Mouse (Mus musculus) forebrain, embryonic 10.5 days (tissue): Measurements from ENCODE around the gene Pigb. TPM values are rescaled to one million over a fixed set of nuclear protein-coding genes. Genes with fewer than 3 reads are reported as not detected.

Experiments used
- DNase-seq: peaks from one replicate; pipeline ENCODE4 v3.0.0-alpha.2; 2017; ENCODE audit warnings: low spot score; ENCODE audit errors: extremely low spot score
- H3K27ac ChIP-seq: fragments of 300-500 bp; sonication (generic); 2 replicates; pipeline ENCODE4 v1.5.1; 2016; ENCODE audit warnings: mild to moderate bottlenecking
- H3K27me3 ChIP-seq: fragments of 300-500 bp; sonication (generic); 2 replicates; pipeline ENCODE4 v1.6.1; 2016; ENCODE audit warnings: mild to moderate bottlenecking; ENCODE audit not compliant: poor library complexity, severe bottlenecking
- H3K36me3 ChIP-seq: fragments of 300-500 bp; sonication (generic); replicated peaks from 2 replicates; pipeline ENCODE4 v1.6.1; 2016; ENCODE audit warnings: mild to moderate bottlenecking, moderate library complexity
- H3K4me1 ChIP-seq: fragments of 300-500 bp; sonication (generic); 2 replicates; pipeline ENCODE4 v1.6.1; 2016
- H3K4me3 ChIP-seq: fragments of 300-500 bp; sonication (generic); 2 replicates; pipeline ENCODE4 v1.5.1; 2016; ENCODE audit warnings: mild to moderate bottlenecking, moderate library complexity
- H3K9me3 ChIP-seq: fragments of 300-500 bp; sonication (generic); 2 replicates; pipeline ENCODE4 v1.6.1; 2016; ENCODE audit warnings: mild to moderate bottlenecking, moderate library complexity
- WGBS: fragments of 180-500 bp; shearing (Covaris S2); methylation state at CpG from one replicate; pipeline ENCODE4 v1.1.7; 2016; 5-methylcytosine and 5-hydroxymethylcytosine counted together
- microRNA-seq: library from miRNA; unstranded; fragments of <30 nt; microRNA quantifications from one replicate; pipeline ENCODE4, GENCODE M21; 2017
- polyA plus RNA-seq: library from polyadenylated mRNA; unstranded; fragments of >200 nt; fragmentation: Nextera tagmentation; extraction: Ambion mirVana; gene quantifications from 2 replicates; pipeline ENCODE4 v1.2.1, GENCODE M21; 2016

The Pigb gene
- polyA plus RNA-seq, 1 experiment from 2014 or later = 15.4 TPM

DNA sequence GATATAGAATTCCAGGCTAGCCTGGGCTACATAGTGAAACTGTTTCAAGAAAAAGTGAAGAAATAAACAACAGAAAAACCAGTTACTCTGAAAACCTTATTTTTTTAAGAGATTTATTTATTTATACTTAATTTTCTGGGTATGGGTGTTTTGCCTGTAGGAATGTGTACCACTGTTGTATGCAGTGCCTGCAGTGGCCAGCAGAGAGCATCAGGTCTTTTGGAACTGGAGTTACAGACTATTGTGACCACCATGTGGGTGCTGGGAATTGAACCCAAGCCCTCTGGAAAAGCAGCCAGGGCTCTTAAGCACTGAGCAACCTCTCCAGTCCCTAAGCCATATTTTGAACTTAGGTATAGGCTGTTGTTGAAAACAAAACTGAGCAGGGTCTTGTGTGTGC, 67.2 kb downstream of the Pigb start:
- Histone ChIP-seq H3K27me3 (no peaks in the 10 kb centered on the region), H3K36me3 (no peaks in the 10 kb centered on the region)
- DNase-seq = no peak

DNA sequence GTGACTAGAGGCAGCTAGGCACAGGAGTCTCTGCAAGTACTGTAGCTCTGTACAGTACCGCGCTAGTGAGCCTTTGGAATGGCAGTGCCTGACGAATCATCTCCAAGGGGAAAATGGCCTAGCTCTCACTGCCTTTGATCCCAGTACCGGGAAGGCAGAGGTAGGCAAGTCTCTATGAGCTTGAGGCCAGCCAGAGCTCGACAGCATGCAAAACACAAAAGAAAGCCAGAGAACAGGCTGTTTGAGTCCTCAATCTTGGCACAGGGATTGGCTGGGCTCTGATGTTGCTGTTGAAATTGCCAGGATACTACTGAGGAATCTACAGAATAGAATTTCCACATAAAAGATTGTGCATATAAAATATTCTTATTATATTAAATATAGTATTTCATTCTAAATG, 67.7 kb downstream of the Pigb start:
- Histone ChIP-seq H3K9me3 (no peaks in the 10 kb centered on the region), H3K4me1 (0 out of 2 replicates have a peak, but pooled peaks cover 3% of the 10 kb centered on the region), H3K27ac (no peak overlapping the region), H3K36me3 (no peaks in the 10 kb centered on the region), H3K27me3 (no peaks in the 10 kb centered on the region), H3K4me3 (no peak overlapping the region)
- no peak for DNase-seq
- WGBS = 89% methylated on average over 5 of the region's 5 CpGs

More for the DNA sequence above, 67.2 kb downstream of the Pigb start:
- Histone ChIP-seq H3K9me3 (no peaks in the 10 kb centered on the region), H3K4me3 (no peak overlapping the region), H3K4me1 (0 out of 2 replicates have a peak, but pooled peaks cover 3% of the 10 kb centered on the region), H3K27ac (no peak overlapping the region)

DNA sequence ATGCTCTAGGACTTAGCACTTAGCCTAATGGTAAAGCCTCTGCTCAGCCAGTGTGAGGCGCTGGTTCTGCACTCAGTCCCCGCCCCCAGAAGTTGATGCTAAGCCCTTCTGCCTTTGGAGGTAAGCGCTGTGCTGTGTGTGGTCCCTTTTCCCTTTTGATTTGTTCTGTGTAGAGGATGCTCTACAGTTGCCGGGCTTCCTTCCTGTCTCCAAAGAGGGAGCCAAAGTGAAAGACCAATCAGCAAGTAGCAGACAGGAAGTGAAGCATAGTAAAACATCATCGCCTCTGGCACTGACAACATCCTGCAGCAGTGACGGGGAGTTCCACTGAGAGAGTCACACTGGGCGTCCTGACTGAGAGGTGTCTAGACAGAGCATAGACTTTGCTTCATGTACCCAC, 70.3 kb downstream of the Pigb start:
- WGBS = 72% methylated on average over 7 of the region's 7 CpGs
- no peak overlapping the region for H3K27ac ChIP-seq

DNA sequence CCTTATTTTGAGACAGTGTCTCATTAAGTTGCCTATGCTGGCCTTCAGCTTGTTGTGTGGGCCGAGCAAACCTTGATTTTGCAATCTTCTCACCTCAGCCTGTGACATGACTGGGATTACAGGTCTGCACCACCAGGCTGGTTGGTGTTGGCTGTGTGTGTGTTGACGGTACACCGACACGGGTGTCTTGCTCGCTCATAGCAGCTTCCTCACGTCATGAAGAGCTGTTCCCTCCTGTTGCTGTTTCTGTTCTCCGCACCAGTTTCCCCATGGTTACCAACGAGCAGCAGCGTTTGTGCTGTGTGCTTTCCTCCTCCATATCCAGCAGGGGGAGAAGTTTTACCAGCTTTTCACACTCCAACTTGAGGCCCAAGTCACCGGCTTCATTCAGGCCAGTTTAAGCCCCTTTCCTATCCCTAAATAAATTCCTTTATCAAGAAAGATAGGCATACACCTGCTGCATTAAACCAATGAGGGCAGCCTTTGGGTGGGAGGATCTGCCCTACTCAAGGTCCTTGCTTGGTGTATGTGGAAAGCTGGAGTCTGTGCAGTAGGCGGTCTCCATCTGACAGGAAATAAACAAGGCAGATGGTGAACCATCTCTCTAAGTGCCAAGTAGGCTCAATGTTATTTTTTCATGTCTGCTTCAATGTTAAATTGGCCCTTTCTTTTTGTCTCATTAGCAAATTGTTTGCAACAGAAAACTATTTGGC, 71.7 kb downstream of the Pigb start:
- DNase-seq = no peak
- Histone ChIP-seq H3K4me3 (no peak overlapping the region), H3K4me1 (0 out of 2 replicates have a peak, but pooled peaks cover 3% of the 10 kb centered on the region), H3K9me3 (no peaks in the 10 kb centered on the region), H3K36me3 (no peaks in the 10 kb centered on the region), H3K27me3 (no peaks in the 10 kb centered on the region), H3K27ac (no peak overlapping the region)
- 39% methylated on average over 11 of the region's 11 CpGs for WGBS

More for the DNA sequence above, 70.3 kb downstream of the Pigb start:
- Histone ChIP-seq H3K9me3 (no peaks in the 10 kb centered on the region), H3K4me3 (no peak overlapping the region), H3K4me1 (0 out of 2 replicates have a peak, but pooled peaks cover 3% of the 10 kb centered on the region), H3K36me3 (no peaks in the 10 kb centered on the region), H3K27me3 (no peaks in the 10 kb centered on the region)
- no peak for DNase-seq

DNA sequence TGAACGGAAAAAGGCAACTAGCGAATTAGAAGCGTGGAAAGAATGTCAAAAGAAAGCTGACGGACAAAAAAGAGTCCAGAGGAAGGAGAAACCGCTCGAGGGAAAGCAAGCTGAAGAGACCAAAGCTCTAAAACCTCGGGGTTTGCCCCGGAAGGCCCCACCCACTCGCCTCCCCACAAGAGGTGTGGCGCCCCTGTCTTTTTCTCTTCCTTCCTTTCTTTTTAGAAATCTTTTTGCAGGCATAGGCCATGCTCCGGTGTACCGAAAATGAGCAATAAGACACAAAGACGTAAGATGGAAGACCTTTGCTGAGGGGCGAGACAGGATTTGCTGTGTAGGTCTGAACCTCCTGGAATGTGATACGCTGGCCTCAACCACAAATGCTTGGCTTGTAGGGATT, 78.2 kb downstream of the Pigb start:
- no peaks in the 10 kb centered on the region for H3K9me3 ChIP-seq
- no peaks in the 10 kb centered on the region for H3K36me3 ChIP-seq
- no peaks in the 10 kb centered on the region for H3K27me3 ChIP-seq
- DNase-seq = no peak
- WGBS = 80% methylated on average over 15 of the region's 15 CpGs
- no peak overlapping the region for H3K4me3 ChIP-seq
- H3K27ac ChIP-seq = no peak overlapping the region
- H3K4me1 ChIP-seq = peaks cover 15% of the 10 kb centered on the region

DNA sequence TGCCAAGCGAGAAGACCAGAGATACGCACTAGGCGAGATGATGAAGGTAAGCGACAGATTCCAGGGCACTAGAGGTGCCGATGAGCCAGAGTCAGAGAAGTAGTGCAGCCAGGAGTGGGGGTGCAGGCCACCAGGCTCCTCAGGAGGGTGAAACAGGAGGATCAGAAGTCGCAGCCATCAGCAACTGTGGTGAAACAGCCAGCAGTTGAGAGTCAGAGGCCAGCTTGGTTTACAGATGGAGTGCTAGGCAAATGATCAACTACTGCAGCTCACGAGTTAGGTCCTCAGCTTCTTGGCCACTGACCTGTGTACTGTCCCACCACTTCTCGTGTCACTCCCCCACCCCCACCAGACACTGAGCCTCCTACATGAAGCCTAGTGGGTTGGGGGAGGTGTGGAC, 78.8 kb downstream of the Pigb start:
- Histone ChIP-seq H3K27me3 (no peaks in the 10 kb centered on the region), H3K36me3 (no peaks in the 10 kb centered on the region), H3K27ac (no peak overlapping the region), H3K9me3 (no peaks in the 10 kb centered on the region), H3K4me3 (no peak overlapping the region), H3K4me1 (peaks cover 15% of the 10 kb centered on the region)
- DNase-seq = no peak
- 73% methylated on average over 8 of the region's 8 CpGs for WGBS

DNA sequence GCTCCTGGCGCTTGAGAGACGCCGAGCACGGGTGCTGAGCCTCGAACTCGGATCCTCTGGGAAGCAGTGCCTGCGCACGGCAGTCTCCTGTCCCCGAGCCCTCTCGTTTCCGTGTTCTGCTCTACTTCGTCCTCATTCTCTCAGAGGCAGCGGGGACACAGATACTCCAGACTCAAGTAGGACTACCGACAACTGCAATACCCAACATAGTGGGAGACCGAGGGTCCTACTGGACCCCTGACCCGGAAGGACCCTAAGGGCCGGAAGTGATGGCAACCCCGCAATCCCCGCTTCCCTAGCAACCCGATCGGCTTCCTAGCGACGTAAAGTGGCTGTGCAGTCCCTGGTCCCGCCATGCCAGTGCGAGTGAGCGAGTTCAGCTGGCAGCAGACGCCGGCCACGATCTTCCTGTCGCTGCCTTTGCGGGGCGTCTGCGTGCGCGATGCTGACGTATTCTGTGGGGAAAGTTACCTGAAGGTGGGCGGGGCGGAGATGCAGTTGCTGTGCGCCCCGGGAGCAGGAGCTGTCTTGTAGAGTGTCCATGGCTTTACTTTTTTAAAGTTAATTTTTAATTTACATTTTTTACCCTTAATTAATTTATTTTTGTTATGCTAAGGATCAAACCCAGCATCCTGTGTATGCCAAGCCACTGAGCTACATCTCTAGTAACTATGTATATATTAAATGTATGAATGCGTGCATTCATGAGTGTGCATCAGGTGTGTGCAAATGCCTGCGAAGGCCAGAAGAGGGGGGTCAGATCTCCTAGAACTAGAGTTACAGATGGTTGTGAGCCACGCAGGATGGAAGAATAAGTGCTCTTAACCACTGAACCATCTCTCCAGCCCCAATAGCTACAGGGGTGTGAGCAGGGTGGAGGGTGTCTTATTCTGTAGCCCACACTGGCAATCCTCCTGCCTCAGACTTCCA, 81.4 kb downstream of the Pigb start, which contains the start of the genes Dyx1c1 and Gm44503:
Dyx1c1 (plus strand) TSS at position 265 of the 930 bp plus-strand sequence.
Gm44503 (plus strand) TSS at position 332 of the 930 bp plus-strand sequence.
- Histone ChIP-seq H3K36me3 (no peaks in the 10 kb centered on the region), H3K27me3 (no peaks in the 10 kb centered on the region), H3K27ac (peak within 1 kb of the TSS; percentile 78), H3K4me3 (peak within 1 kb of the TSS; percentile 78), H3K9me3 (no peaks in the 10 kb centered on the region), H3K4me1 (peaks cover 15% of the 10 kb centered on the region)
- peak; percentile 88 for DNase-seq
- 2% methylated on average over 43 of the region's 43 CpGs for WGBS

Small RNA genes within 50 kb of the gene (microRNA-seq; reads per million reads assigned to microRNA genes)
- not detected for gene Gm27353

Other genes starting within 250 kb of the Pigb start
- 10.1 and 11.5 TPM in 2 replicates for gene Prtg, start 233.5 kb downstream of the Pigb start, polyA plus RNA-seq
- gene Pygo1, start 114.7 kb downstream of the Pigb start, polyA plus RNA-seq = 5.2 and 5.5 TPM in 2 replicates
- gene Dyx1c1, start 81.6 kb downstream of the Pigb start, polyA plus RNA-seq = 1.5 and 1.8 TPM in 2 replicates
- not detected in 2 replicates for gene Gm44503, start 81.5 kb downstream of the Pigb start, polyA plus RNA-seq
- 15.4 and 18.7 TPM in 2 replicates for gene Ccpg1os, start 55.0 kb downstream of the Pigb start, polyA plus RNA-seq
- 15.5 and 15.9 TPM in 2 replicates for gene Ccpg1, start 54.9 kb downstream of the Pigb start, polyA plus RNA-seq
- gene Rab27a, start 4.5 kb upstream of the Pigb start, polyA plus RNA-seq = 3.1 and 3.4 TPM in 2 replicates
- not detected in 2 replicates for gene Khdc3, start 61.5 kb upstream of the Pigb start, polyA plus RNA-seq
- gene Gm20509, start 62.1 kb upstream of the Pigb start, polyA plus RNA-seq = not detected in 2 replicates
- 157 and 160 TPM in 2 replicates for gene Rsl24d1, start 73.0 kb upstream of the Pigb start, polyA plus RNA-seq